Comparison of ENCODE assay signal across 8 mouse cellular contexts in genomic region chr14:72983456-72983855, GRCm38 (mm10).
DNase-seq lines count a peak whose midpoint lies in the region; ATAC-seq and TF ChIP-seq lines count a peak whose summit lies in the region.

No protein-coding gene starts in this region.

- peak overlapping the region; percentile 51 for H3K27ac ChIP-seq in left cerebral cortex, adult 2 months
- H3K27ac ChIP-seq in macrophage, result peak overlapping the region; percentile 41

- intact Hi-C loops in left cerebral cortex, adult 2 months (cut with DNase I), result loop anchor here (1.0 to 5.0 kb wide), 2 partner anchors 166 to 274 kb away; no protein-coding TSS in a partner anchor

- TF ChIP-seq CTCF in left cerebral cortex, adult 2 months (IDR thresholded peaks at IDR 0.05), result peak; percentile 93

- H3K4me3 ChIP-seq in left cerebral cortex, adult 2 months, result peak overlapping the region; percentile 39
- no peak overlapping the region for H3K4me3 ChIP-seq in macrophage (ENCODE audit: inconsistent target)

- ATAC-seq in activated CD4-positive, CD25-positive, alpha-beta regulatory T cell, adult 4 months, result peak; percentile 91
- peak; percentile 82 for ATAC-seq in common myeloid progenitor, adult 5-6 weeks (replicated peaks; ENCODE audit: low read depth, poor library complexity, severe bottlenecking)

- 31% methylated on average over 11 of the region's 11 CpGs for WGBS in macrophage (ENCODE audit: missing documents)

- H3K36me3 ChIP-seq in macrophage (ENCODE audit: inconsistent target), result no peaks in the 10 kb centered on the region

- H3K79me2 ChIP-seq in macrophage (ENCODE audit: inconsistent target), result no peaks in the 10 kb centered on the region

- peak; percentile 79 for DNase-seq in gastrocnemius, postnatal 10 days
- DNase-seq in hindlimb bud, embryonic 11.5 days (ENCODE audit: extremely low spot score, low read depth, low spot score), result peak; percentile 60
- peak; percentile 81 to 83 for DNase-seq in left cerebral cortex, adult 2 months (ENCODE audit: extremely low spot score in 1 of 2, low spot score in 2 of 2)
- DNase-seq in right cerebral cortex, adult 18-20 months, result peak; percentile 87
- peak; percentile 77 for DNase-seq in urinary bladder, postnatal 25 days (ENCODE audit: low spot score)
